Mouse (Mus musculus): ENCODE results near the gene Ppp4r1.

DNA sequence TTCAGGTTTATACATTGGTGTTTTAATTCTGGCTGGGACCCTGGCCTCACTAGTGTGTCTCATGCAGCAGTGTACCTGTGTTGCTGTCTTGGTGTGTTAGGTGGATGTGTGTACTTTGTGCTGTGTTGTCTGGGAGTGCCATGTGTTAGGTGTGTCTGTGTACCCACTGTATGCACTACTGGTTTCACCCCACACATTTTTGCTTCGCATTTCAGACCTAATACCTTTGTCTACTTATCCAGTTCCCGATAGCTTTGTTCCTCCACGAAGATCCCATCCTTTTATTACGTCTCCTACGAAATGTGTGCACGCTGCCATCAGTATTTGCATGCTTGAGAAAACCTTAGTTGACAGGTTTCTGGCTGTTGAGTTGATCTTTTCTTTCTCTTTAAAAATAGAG is 18.1 kb downstream of the Ppp4r1 start:
- TF ChIP-seq POLR2A (IDR thresholded peaks at IDR 0.05; ENCODE audit: control insufficient read depth, low read depth, low read length), result no peak
- no peak for TF ChIP-seq CTCF (IDR thresholded peaks at IDR 0.05; ENCODE audit: control insufficient read depth, insufficient read depth, insufficient replicate concordance, low read depth, low read length)

Data from testis, adult 2 months (tissue).